Mouse (Mus musculus) intestine, embryonic 15.5 days (tissue): ENCODE data around the gene Mad2l1bp. TPM values are rescaled to one million over a fixed set of nuclear protein-coding genes. Genes with fewer than 3 reads are reported as not detected.

Experiments used
- ATAC-seq: fragments of 200-750 bp; cut with Nextera tagmentation; 2 replicates; pipeline ENCODE4 v1.8.0; 2017; ENCODE audit warnings: moderate TSS enrichment, moderate library complexity
- H3K27ac ChIP-seq: fragments of 300-500 bp; sonication (generic); 2 replicates; pipeline ENCODE4 v1.5.1; 2015; ENCODE audit warnings: mild to moderate bottlenecking, inconsistent platforms
- H3K27me3 ChIP-seq: fragments of 300-500 bp; sonication (generic); replicated peaks from 2 replicates; pipeline ENCODE4 v1.6.1; 2015; ENCODE audit warnings: inconsistent platforms
- H3K36me3 ChIP-seq: fragments of 300-500 bp; sonication (generic); 2 replicates; pipeline ENCODE4 v1.6.1; 2015; ENCODE audit warnings: inconsistent platforms
- H3K4me1 ChIP-seq: fragments of 300-500 bp; sonication (generic); replicated peaks from 2 replicates; pipeline ENCODE4 v1.6.1; 2015; ENCODE audit warnings: inconsistent platforms
- H3K4me2 ChIP-seq: fragments of 300-500 bp; sonication (generic); replicated peaks from 2 replicates; pipeline ENCODE4 v1.6.1; 2015; ENCODE audit warnings: mild to moderate bottlenecking, inconsistent platforms
- H3K4me3 ChIP-seq: fragments of 300-500 bp; sonication (generic); replicated peaks from 2 replicates; pipeline ENCODE4 v1.5.1; 2015; ENCODE audit warnings: inconsistent platforms
- H3K9ac ChIP-seq: fragments of 300-500 bp; sonication (generic); 2 replicates; pipeline ENCODE4 v1.6.1; 2015; ENCODE audit warnings: inconsistent platforms
- H3K9me3 ChIP-seq: fragments of 300-500 bp; sonication (generic); 2 replicates; pipeline ENCODE4 v1.6.1; 2016; ENCODE audit warnings: inconsistent platforms
- WGBS: fragments of 180-500 bp; shearing (Covaris S2); methylation state at CpG from one replicate; pipeline ENCODE4 v1.1.7; 2015; 5-methylcytosine and 5-hydroxymethylcytosine counted together
- polyA plus RNA-seq: library from polyadenylated mRNA; unstranded; fragments of >200 nt; fragmentation: Nextera tagmentation; extraction: Ambion mirVana; gene quantifications from 2 replicates; pipeline ENCODE4 v1.2.1, GENCODE M21; 2015

Gene Mad2l1bp
- polyA plus RNA-seq, 1 experiment from 2014 or later, result 33.8 TPM

DNA sequence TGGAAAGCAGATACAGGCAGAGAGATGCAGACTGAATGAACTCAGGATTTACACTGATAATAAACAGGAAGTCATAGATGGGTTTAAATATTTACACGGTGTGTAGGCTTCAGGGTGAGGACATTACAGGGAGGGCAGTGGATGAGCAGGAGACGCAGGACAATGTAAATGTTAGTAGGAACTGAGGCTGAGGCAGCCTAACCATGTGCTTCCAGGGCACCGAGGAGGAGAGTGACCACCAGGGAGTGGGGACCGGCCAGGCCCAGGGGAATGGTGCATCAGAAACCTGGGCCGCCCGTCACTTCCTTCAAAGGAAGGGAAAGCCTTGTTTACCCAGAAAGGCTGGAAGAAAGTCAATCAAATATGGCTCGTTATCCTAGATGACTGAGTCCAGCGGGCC lies 54.8 kb downstream of the Mad2l1bp start:
- Histone ChIP-seq H3K4me2 (no peak overlapping the region), H3K27ac (peak overlapping the region; percentile 58), H3K36me3 (no peaks in the 10 kb centered on the region), H3K9me3 (no peaks in the 10 kb centered on the region), H3K4me3 (no peak overlapping the region), H3K4me1 (peaks cover 8% of the 10 kb centered on the region), H3K9ac (no peak overlapping the region), H3K27me3 (no peaks in the 10 kb centered on the region)
- 29% methylated on average over 8 of the region's 8 CpGs for WGBS
- ATAC-seq, result peak; percentile 49

Other genes starting within 250 kb of the Mad2l1bp start
- 3.6 and 4.7 TPM in 2 replicates for gene Vegfa, start 121.2 kb downstream of the Mad2l1bp start, polyA plus RNA-seq
- gene Mrps18a, start 42.6 kb downstream of the Mad2l1bp start, polyA plus RNA-seq, result 153 and 158 TPM in 2 replicates
- gene Rsph9, start 9.3 kb downstream of the Mad2l1bp start, polyA plus RNA-seq, result 8.1 and 8.6 TPM in 2 replicates
- gene Gtpbp2, start 7.5 kb upstream of the Mad2l1bp start, polyA plus RNA-seq, result 25.1 and 32.4 TPM in 2 replicates
- 13.4 and 14.8 TPM in 2 replicates for gene Polh, start 49.1 kb upstream of the Mad2l1bp start, polyA plus RNA-seq
- gene Xpo5, start 49.2 kb upstream of the Mad2l1bp start, polyA plus RNA-seq, result 31.6 and 31.9 TPM in 2 replicates
- 75.3 and 75.8 TPM in 2 replicates for gene Polr1c, start 94.5 kb upstream of the Mad2l1bp start, polyA plus RNA-seq
- gene Yipf3, start 94.5 kb upstream of the Mad2l1bp start, polyA plus RNA-seq, result 86.8 and 111 TPM in 2 replicates
- 0.46 and 0.69 TPM in 2 replicates for gene Lrrc73, start 100.0 kb upstream of the Mad2l1bp start, polyA plus RNA-seq
- gene Tjap1, start 129.5 kb upstream of the Mad2l1bp start, polyA plus RNA-seq, result 28.6 and 29.6 TPM in 2 replicates
- 0.64 and 0.77 TPM in 2 replicates for gene Dlk2, start 143.9 kb upstream of the Mad2l1bp start, polyA plus RNA-seq
- gene Abcc10, start 174.8 kb upstream of the Mad2l1bp start, polyA plus RNA-seq, result 6.3 and 7.4 TPM in 2 replicates
- 6.6 and 7.1 TPM in 2 replicates for gene Zfp318, start 230.2 kb upstream of the Mad2l1bp start, polyA plus RNA-seq